Mouse (Mus musculus) heart, postnatal 0 days (tissue): ENCODE results near the gene Enoph1. TPM values are rescaled to one million over a fixed set of nuclear protein-coding genes. Genes with fewer than 3 reads are reported as not detected.

Source experiments
- ATAC-seq: fragments of 200-750 bp; cut with Nextera tagmentation; 2 replicates; pipeline ENCODE4 v1.8.0; 2017; ENCODE audit warnings: low read depth, moderate number of reproducible peaks, moderate library complexity; ENCODE audit not compliant: insufficient read depth
- DNase-seq: peaks from one replicate; pipeline ENCODE4 v3.0.0-alpha.2; 2016; ENCODE audit warnings: low spot score
- H3K27ac ChIP-seq: fragments of 300-500 bp; sonication (generic); 2 replicates; pipeline ENCODE4 v1.5.1; 2014; ENCODE audit warnings: low read depth, mild to moderate bottlenecking
- H3K27me3 ChIP-seq: fragments of 300-500 bp; sonication (generic); 2 replicates; pipeline ENCODE4 v1.6.1; 2014; ENCODE audit warnings: low read length, mixed read lengths; ENCODE audit not compliant: control insufficient read depth, insufficient read depth
- H3K36me3 ChIP-seq: fragments of 300-500 bp; sonication (generic); replicated peaks from 2 replicates; pipeline ENCODE4 v1.6.1; 2014; ENCODE audit warnings: low read length, mixed read lengths; ENCODE audit not compliant: control insufficient read depth, insufficient read depth
- H3K4me1 ChIP-seq: fragments of 300-500 bp; sonication (generic); 2 replicates; pipeline ENCODE4 v1.6.1; 2014; ENCODE audit warnings: antibody characterized with exemption; ENCODE audit not compliant: control insufficient read depth, insufficient read depth
- H3K4me2 ChIP-seq: fragments of 300-500 bp; sonication (generic); 2 replicates; pipeline ENCODE4 v1.6.1; 2014; ENCODE audit warnings: low read depth, mild to moderate bottlenecking, low read length, moderate library complexity
- H3K4me3 ChIP-seq: fragments of 300-500 bp; sonication (generic); 2 replicates; pipeline ENCODE4 v1.5.1; 2014; ENCODE audit warnings: low read depth, low read length
- H3K9ac ChIP-seq: fragments of 300-500 bp; sonication (generic); replicated peaks from 2 replicates; pipeline ENCODE4 v1.6.1; 2014; ENCODE audit warnings: low read depth, low read length, mixed read lengths
- H3K9me3 ChIP-seq: fragments of 300-500 bp; sonication (generic); replicated peaks from 2 replicates; pipeline ENCODE4 v1.6.1; 2016; ENCODE audit warnings: low read length; ENCODE audit not compliant: control insufficient read depth
- CTCF ChIP-seq: IDR thresholded peaks from 2 replicates; pipeline ENCODE4 v1.5.1; 2016; ENCODE audit warnings: antibody characterized with exemption, control low read depth, low read depth
- EP300 ChIP-seq: IDR thresholded peaks from 2 replicates; pipeline ENCODE4 v1.6.1; 2016; ENCODE audit warnings: antibody characterized with exemption, low read depth
- WGBS: fragments of 180-500 bp; shearing (Covaris S2); extraction: QIAGEN DNeasy Blood & Tissue Kit; methylation state at CpG from one replicate; pipeline ENCODE4 v1.1.7; 2014; 5-methylcytosine and 5-hydroxymethylcytosine counted together
- polyA plus RNA-seq: library from polyadenylated mRNA; unstranded; fragments of >200 nt; fragmentation: Nextera tagmentation; extraction: Ambion mirVana; gene quantifications from 2 replicates; pipeline ENCODE4 v1.2.1, GENCODE M21; 2015
- total RNA-seq: library from RNA; depleted of rRNA; stranded (reverse); fragments of >200 nt; gene quantifications from 2 replicates; pipeline ENCODE4 v1.2.3, GENCODE M21; 2014; ENCODE audit warnings: low replicate concordance; rRNA removed

The Enoph1 gene
- total and polyA plus RNA-seq, 2 experiments from 2014 or later = 6.0 to 15.7 TPM

- no peaks in the 10 kb centered on the region for H3K9me3 ChIP-seq
- no peak overlapping the region for H3K9ac ChIP-seq
- TF ChIP-seq EP300 (no peak), CTCF (no peak)
- ATAC-seq (no peak), DNase-seq (no peak)
- no peaks in the 10 kb centered on the region for H3K4me1 ChIP-seq
- H3K27ac ChIP-seq = no peak overlapping the region
- no peak overlapping the region for H3K4me3 ChIP-seq
- 74% methylated on average over 3 of the region's 3 CpGs for WGBS
- H3K27me3 ChIP-seq = no peaks in the 10 kb centered on the region
- no peak overlapping the region for H3K4me2 ChIP-seq
- H3K36me3 ChIP-seq = no peaks in the 10 kb centered on the region
Measured at GRCm38 (mm10) chr5:100110581-100110980, 70.8 kb downstream of the Enoph1 start.

DNA sequence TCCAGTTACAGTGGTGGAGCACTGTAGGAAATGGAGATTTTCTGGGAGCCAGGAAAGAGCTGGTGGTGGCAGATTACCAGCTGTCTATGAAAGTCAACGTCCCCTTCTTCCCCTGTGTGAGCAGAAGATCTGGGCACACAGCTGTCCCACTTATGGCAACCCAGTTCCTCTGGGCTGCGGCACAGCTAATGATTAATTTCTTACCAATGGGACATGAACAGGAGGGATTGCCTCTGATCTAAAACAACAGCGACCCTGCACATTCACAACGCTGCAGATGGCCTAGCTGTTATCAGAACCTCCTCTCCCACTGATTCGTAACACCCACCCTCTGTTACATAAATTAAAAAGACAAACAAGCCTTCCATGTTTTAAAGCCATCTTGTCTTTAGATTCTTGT, 73.6 kb downstream of the Enoph1 start:
- TF ChIP-seq CTCF (no peak), EP300 (no peak)
- ATAC-seq = no peak
- H3K4me2 ChIP-seq = no peak overlapping the region
- no peaks in the 10 kb centered on the region for H3K4me1 ChIP-seq
- no peak overlapping the region for H3K9ac ChIP-seq
- DNase-seq = no peak
- no peaks in the 10 kb centered on the region for H3K27me3 ChIP-seq
- 58% methylated on average over 5 of the region's 5 CpGs for WGBS
- no peak overlapping the region for H3K4me3 ChIP-seq
- H3K9me3 ChIP-seq = no peaks in the 10 kb centered on the region
- H3K27ac ChIP-seq = no peak overlapping the region
- H3K36me3 ChIP-seq = no peaks in the 10 kb centered on the region

Other genes starting within 250 kb of the Enoph1 start
- not detected in 2 replicates for gene Vamp9, start 133.7 kb upstream of the Enoph1 start, total RNA-seq
- 0.72 and 0.97 TPM in 2 replicates for gene Vamp9, start 133.7 kb upstream of the Enoph1 start, polyA plus RNA-seq
- gene Hnrnpd, start 61.0 kb upstream of the Enoph1 start, total RNA-seq = 12.1 and 16.0 TPM in 2 replicates
- gene Hnrnpd, start 61.0 kb upstream of the Enoph1 start, polyA plus RNA-seq = 32.2 and 35.5 TPM in 2 replicates
- 24.0 TPM in 1 of 2 replicates, not detected in the other for gene 4930524J08Rik, start 60.9 kb upstream of the Enoph1 start, total RNA-seq
- gene 4930524J08Rik, start 60.9 kb upstream of the Enoph1 start, polyA plus RNA-seq = 1.7 and 2.5 TPM in 2 replicates
- gene Hnrnpdl, start 321 bp upstream of the Enoph1 start, total RNA-seq = 51.3 and 56.6 TPM in 2 replicates
- 43.8 and 54.8 TPM in 2 replicates for gene Hnrnpdl, start 321 bp upstream of the Enoph1 start, polyA plus RNA-seq
- 0.27 and 0.31 TPM in 2 replicates for gene Tmem150c, start 119.8 kb downstream of the Enoph1 start, total RNA-seq
- gene Tmem150c, start 119.8 kb downstream of the Enoph1 start, polyA plus RNA-seq = 0.44 and 0.98 TPM in 2 replicates